Mouse (Mus musculus) E14TG2a.4 (cell line): Measurements from ENCODE around the gene Ppfia2.

Experiments
- CTCF ChIP-seq: conservative IDR thresholded peaks from 2 replicates; pipeline ENCODE4 v1.5.1; 2014; ENCODE audit warnings: low read length
- NANOG ChIP-seq: IDR thresholded peaks from 2 replicates; pipeline ENCODE4 v1.6.1; 2014; ENCODE audit warnings: borderline replicate concordance, low read length, mixed read lengths
- POU5F1 ChIP-seq: IDR thresholded peaks from 2 replicates; pipeline ENCODE4 v1.6.1; 2014; ENCODE audit warnings: low read length, borderline replicate concordance

DNA sequence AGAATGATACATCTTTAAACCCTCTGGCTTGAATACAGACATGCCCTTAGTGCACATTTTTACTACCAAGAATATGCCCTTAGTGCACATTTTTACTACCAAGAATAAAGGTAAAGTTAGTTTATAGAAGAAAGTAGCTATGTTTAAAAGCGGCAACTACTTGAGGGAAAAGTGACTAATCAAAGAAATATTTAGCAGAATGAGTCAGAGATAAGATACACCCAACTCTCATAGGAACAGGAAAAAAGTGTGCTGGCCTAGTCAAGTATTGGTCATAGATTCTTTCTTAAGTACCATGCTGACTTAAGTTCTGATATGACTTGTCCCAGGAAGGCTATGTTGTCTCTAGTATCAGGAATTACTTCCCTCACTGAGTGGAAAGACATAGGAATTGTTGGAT lies 305.4 kb downstream of the Ppfia2 start:
- TF ChIP-seq POU5F1: no peak
- TF ChIP-seq CTCF: no peak
- no peak for TF ChIP-seq NANOG
